In the genomic region with DNA sequence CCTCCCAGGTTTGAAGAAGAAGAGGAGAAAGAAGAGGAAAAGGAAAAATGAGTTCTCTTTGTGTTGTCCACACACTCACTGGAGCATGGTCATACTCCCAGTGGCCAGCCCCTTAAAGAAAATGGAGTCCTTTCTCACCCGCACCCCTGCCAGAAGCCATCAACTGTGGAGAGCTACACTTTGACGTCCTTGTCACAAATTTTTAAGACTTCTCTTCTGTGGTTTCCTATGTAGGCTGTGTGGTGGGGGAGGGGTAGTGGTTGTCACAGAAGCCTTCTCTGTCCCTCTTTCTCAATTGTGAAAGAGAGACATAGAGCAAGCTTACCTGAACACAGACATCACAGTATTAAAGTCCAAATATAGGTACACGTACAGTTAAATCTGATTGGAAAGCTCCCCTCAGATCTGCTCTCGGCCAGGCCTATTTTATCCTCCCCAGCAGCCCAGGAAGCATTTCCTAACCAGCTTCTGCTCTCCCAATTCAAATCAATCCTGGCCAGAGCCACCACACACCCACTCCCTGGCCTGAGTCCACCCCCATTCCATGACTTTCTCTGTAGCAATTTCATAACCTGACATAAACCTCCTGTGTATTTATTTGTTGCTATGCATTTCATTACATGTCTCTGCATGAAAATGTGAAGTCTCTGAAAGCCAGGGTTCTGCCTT, we compare ENCODE assay signal across 13 mouse cellular contexts.
DNase-seq lines count a peak whose midpoint lies in the region; ATAC-seq lines count a peak whose summit lies in the region.
"Had no signal": no experiment of that assay in that cellular context is flagged by ENCODE, and none has a peak within 500 bp of the region (broad histone marks: within the 10 kb centered on the region; RNA-seq: fewer than 3 reads in every experiment).

No protein-coding gene starts in this region.

- H3K27ac ChIP-seq in embryonic facial prominence, embryonic 15.5 days (replicated peaks): peak overlapping the region; percentile 28; the same call in 1 of the 2 replicates
- H3K27ac ChIP-seq in forebrain, embryonic 15.5 days (replicated peaks): no peak overlapping the region
- H3K27ac ChIP-seq: forebrain, embryonic 13.5 days; liver, embryonic 14.5 days; neural tube, embryonic 12.5 days had no signal

- no peak overlapping the region for H3K4me2 ChIP-seq in embryonic facial prominence, embryonic 15.5 days (replicated peaks)
- no peak overlapping the region for H3K4me2 ChIP-seq in forebrain, embryonic 15.5 days (replicated peaks)
- H3K4me2 ChIP-seq: forebrain, embryonic 13.5 days; neural tube, embryonic 12.5 days had no signal

- no peaks in the 10 kb centered on the region for H3K4me1 ChIP-seq in embryonic facial prominence, embryonic 15.5 days
- H3K4me1 ChIP-seq in forebrain, embryonic 15.5 days: peaks cover 3% of the 10 kb centered on the region; the same call in 1 of the 2 replicates
- H3K4me1 ChIP-seq: forebrain, embryonic 13.5 days had no signal

- intact Hi-C loops in heart, postnatal 25 days (cut with DNase I): no loop called here

- DNase-seq in lung, adult 18-20 months: peak; percentile 27 to 31
- DNase-seq in lung, postnatal 25 days (ENCODE audit: low spot score): no peak
- DNase-seq in heart, postnatal 25 days (ENCODE audit: low spot score): peak; percentile 19
- DNase-seq in lung, postnatal 10 days: peak; percentile 24
- no peak for DNase-seq in B cell, adult 2 months
- DNase-seq: kidney, adult 11 months had no signal

- H3K9me3 ChIP-seq in embryonic facial prominence, embryonic 15.5 days (replicated peaks): no peaks in the 10 kb centered on the region
- H3K9me3 ChIP-seq in forebrain, embryonic 15.5 days: no peaks in the 10 kb centered on the region
- H3K9me3 ChIP-seq: forebrain, embryonic 13.5 days; neural tube, embryonic 12.5 days had no signal

- WGBS in embryonic facial prominence, embryonic 15.5 days: 44% methylated on average over 4 of the region's 4 CpGs
- WGBS in forebrain, embryonic 15.5 days: 88% methylated on average over 4 of the region's 4 CpGs

- no peaks in the 10 kb centered on the region for H3K27me3 ChIP-seq in embryonic facial prominence, embryonic 15.5 days
- H3K27me3 ChIP-seq in forebrain, embryonic 15.5 days: no peaks in the 10 kb centered on the region
- H3K27me3 ChIP-seq: forebrain, embryonic 13.5 days; neural tube, embryonic 12.5 days; Patski had no signal

- H3K36me3 ChIP-seq in embryonic facial prominence, embryonic 15.5 days: no peaks in the 10 kb centered on the region
- H3K36me3 ChIP-seq in forebrain, embryonic 15.5 days: no peaks in the 10 kb centered on the region
- H3K36me3 ChIP-seq: neural tube, embryonic 12.5 days had no signal

- no peak for ATAC-seq in embryonic facial prominence, embryonic 15.5 days (ENCODE audit: insufficient number of reproducible peaks, low FRiP score, low TSS enrichment, low read depth)
- no peak for ATAC-seq in granulocyte monocyte progenitor cell, adult 5-6 weeks (replicated peaks; ENCODE audit: poor library complexity, severe bottlenecking)
- ATAC-seq in forebrain, embryonic 15.5 days (replicated peaks): no peak
- ATAC-seq: forebrain, embryonic 13.5 days; Patski had no signal

- H3K9ac ChIP-seq in embryonic facial prominence, embryonic 15.5 days: no peak overlapping the region
- no peak overlapping the region for H3K9ac ChIP-seq in forebrain, embryonic 15.5 days (replicated peaks)
- H3K9ac ChIP-seq: forebrain, embryonic 13.5 days; liver, embryonic 14.5 days; neural tube, embryonic 12.5 days had no signal

- H3K4me3 ChIP-seq in embryonic facial prominence, embryonic 15.5 days (replicated peaks): no peak overlapping the region
- no peak overlapping the region for H3K4me3 ChIP-seq in forebrain, embryonic 15.5 days
- H3K4me3 ChIP-seq: forebrain, embryonic 13.5 days; neural tube, embryonic 12.5 days had no signal

Comparison
In these comparisons a context has a peak if more than half of its experiments do, and no peak if none do; other contexts are left out.
1. DNase-seq: peak in lung, adult 18-20 months (2 of 2), heart, postnatal 25 days (single experiment) and lung, postnatal 10 days (single experiment); none in lung, postnatal 25 days (single experiment) and B cell, adult 2 months (0 of 2).